Mouse (Mus musculus) cerebellum, adult 2 months (tissue): ENCODE data around the gene Eml5.

Source experiments
- CTCF ChIP-seq: fragments of 200-500 bp; IDR thresholded peaks from 2 replicates; pipeline ENCODE4 v1.5.1; 2011; ENCODE audit warnings: low read depth, mild to moderate bottlenecking, control low read depth, low read length, moderate library complexity, borderline replicate concordance; ENCODE audit not compliant: insufficient read depth
- POLR2A ChIP-seq: fragments of 200-500 bp; IDR thresholded peaks from 2 replicates; pipeline ENCODE4 v1.6.1; 2011; ENCODE audit warnings: low read length, control low read depth, borderline replicate concordance; ENCODE audit not compliant: insufficient read depth

DNA sequence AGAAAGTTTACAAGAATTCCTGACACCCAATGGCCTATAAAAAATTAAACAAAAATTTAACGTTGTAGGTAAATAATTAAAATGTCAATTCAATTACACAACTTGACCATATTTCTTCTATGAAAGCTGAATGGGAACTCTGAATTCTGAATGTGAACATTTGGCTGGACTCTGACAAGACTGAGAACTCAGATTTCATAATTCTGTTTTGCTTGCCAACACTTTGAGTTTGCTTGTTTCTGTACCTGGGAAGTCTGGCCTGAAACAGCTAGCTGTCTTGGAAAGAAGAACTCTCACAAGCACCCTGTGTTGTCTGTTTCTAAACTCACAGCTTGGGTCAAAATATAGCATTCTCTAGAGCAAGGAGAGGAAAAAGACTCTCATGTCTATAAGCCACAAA, 67.4 kb downstream of the Eml5 start:
- TF ChIP-seq CTCF, result no peak
- TF ChIP-seq POLR2A, result no peak
